Mouse (Mus musculus) c-Kit-positive CD71-negative TER-119-negative erythroid progenitor cells, embryonic 14.5 days (primary cell): ENCODE measurements at regions not wholly inside any gene's neighbourhood (a gene's known extent, or its start where the extent isn't known, plus 50 kb on each side); places are given as distances from the start of the nearest gene placed in this dataset.

Source experiments
- DNase-seq: peaks from one replicate; pipeline ENCODE4 v3.0.0-alpha.2; 2013; ENCODE audit warnings: low read depth

- peak; percentile 5 for DNase-seq
These were observed 794.3 kb upstream of the Api5 start for GRCm38 (mm10) chr2:95232135-95232772.

GRCm38 (mm10) chr2:95231739-95232134 is 793.8 kb upstream of the Api5 start:
- DNase-seq, result no peak

- DNase-seq, result no peak
These were observed 791.5 kb upstream of the Api5 start for GRCm38 (mm10) chr2:95229386-95229785.

- DNase-seq, result no peak
These were observed 772.4 kb upstream of the Api5 start for GRCm38 (mm10) chr2:95210216-95210941.
